Mouse (Mus musculus) heart, embryonic 15.5 days (tissue): ENCODE data around the gene Zdhhc4. TPM values are rescaled to one million over a fixed set of nuclear protein-coding genes. Genes with fewer than 3 reads are reported as not detected.

Source experiments
- ATAC-seq: fragments of 200-750 bp; cut with Nextera tagmentation; replicated peaks from 2 replicates; pipeline ENCODE4 v1.8.0; 2017; ENCODE audit warnings: low read depth, moderate TSS enrichment; ENCODE audit not compliant: insufficient number of reproducible peaks, insufficient read depth, low FRiP score
- H3K27ac ChIP-seq: fragments of 300-500 bp; sonication (generic); 2 replicates; pipeline ENCODE4 v1.5.1; 2015; ENCODE audit warnings: mild to moderate bottlenecking, inconsistent platforms
- H3K27me3 ChIP-seq: fragments of 300-500 bp; sonication (generic); 2 replicates; pipeline ENCODE4 v1.6.1; 2015; ENCODE audit warnings: inconsistent platforms
- H3K36me3 ChIP-seq: fragments of 300-500 bp; sonication (generic); 2 replicates; pipeline ENCODE4 v1.6.1; 2015; ENCODE audit warnings: mild to moderate bottlenecking, inconsistent platforms
- H3K4me1 ChIP-seq: fragments of 300-500 bp; sonication (generic); replicated peaks from 2 replicates; pipeline ENCODE4 v1.6.1; 2015; ENCODE audit warnings: inconsistent platforms
- H3K4me2 ChIP-seq: fragments of 300-500 bp; sonication (generic); 2 replicates; pipeline ENCODE4 v1.6.1; 2015; ENCODE audit warnings: inconsistent platforms, mild to moderate bottlenecking, moderate library complexity
- H3K4me3 ChIP-seq: fragments of 300-500 bp; sonication (generic); 2 replicates; pipeline ENCODE4 v1.5.1; 2015; ENCODE audit warnings: mild to moderate bottlenecking, inconsistent platforms
- H3K9ac ChIP-seq: fragments of 300-500 bp; sonication (generic); 2 replicates; pipeline ENCODE4 v1.6.1; 2015; ENCODE audit warnings: mild to moderate bottlenecking, inconsistent platforms
- H3K9me3 ChIP-seq: fragments of 300-500 bp; sonication (generic); replicated peaks from 2 replicates; pipeline ENCODE4 v1.6.1; 2016; ENCODE audit warnings: inconsistent platforms
- WGBS: fragments of 180-500 bp; shearing (Covaris S2); methylation state at CpG from one replicate; pipeline ENCODE4 v1.1.7; 2015; ENCODE audit warnings: mixed read lengths; 5-methylcytosine and 5-hydroxymethylcytosine counted together
- polyA plus RNA-seq: library from polyadenylated mRNA; unstranded; fragments of >200 nt; fragmentation: Nextera tagmentation; extraction: Ambion mirVana; gene quantifications from 2 replicates; pipeline ENCODE4 v1.2.1, GENCODE M21; 2015

Zdhhc4 gene
- polyA plus RNA-seq, 1 experiment from 2014 or later = 49.8 TPM

DNA sequence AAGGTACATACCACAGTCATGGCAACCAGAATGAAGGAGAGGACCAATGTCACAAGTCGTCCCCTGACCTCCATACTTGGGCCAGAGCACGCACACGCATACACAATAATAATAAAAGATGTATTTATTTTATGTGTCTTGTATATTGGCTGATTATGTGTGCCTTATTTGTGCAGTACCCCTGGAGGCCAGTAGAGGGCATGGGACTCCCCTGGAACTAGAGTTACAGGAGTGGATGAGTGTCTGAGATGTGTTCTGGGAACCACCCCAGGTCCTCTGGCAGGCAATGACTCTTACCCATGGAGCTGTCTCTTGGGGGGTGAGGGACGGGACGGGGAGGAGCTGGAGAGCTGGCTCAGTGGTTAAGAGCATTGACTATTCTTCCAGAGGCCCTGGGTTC lies 30.9 kb upstream of the Zdhhc4 start:
- peaks cover 53% of the 10 kb centered on the region for H3K27me3 ChIP-seq
- H3K9ac ChIP-seq = no peak overlapping the region
- no peak overlapping the region for H3K4me3 ChIP-seq
- peaks cover 16% of the 10 kb centered on the region for H3K4me1 ChIP-seq
- ATAC-seq = no peak
- no peaks in the 10 kb centered on the region for H3K36me3 ChIP-seq
- H3K9me3 ChIP-seq = no peaks in the 10 kb centered on the region
- no peak overlapping the region for H3K27ac ChIP-seq
- 62% methylated on average over 5 of the region's 5 CpGs for WGBS
- H3K4me2 ChIP-seq = no peak overlapping the region

DNA sequence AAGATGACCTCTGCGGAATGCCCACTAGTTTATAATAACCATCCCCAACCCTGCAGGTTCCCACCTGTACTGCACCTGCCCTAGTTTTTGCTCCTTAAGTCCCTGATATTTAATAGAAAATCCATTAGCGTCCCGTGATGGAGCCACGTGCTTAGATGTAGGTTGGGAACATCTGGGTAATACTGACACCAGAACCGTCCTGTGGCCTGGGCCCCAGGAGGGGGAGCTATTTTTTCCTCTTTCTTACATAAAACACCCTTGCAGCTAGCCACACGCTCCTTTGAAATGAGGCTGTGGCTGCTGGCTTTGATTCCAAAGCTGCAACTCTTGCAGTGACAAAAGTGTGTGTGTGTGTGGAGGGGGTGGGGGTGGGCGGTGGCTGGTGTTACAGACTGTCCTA lies 30.2 kb upstream of the Zdhhc4 start:
- Histone ChIP-seq H3K4me1 (peaks cover 13% of the 10 kb centered on the region), H3K4me2 (no peak overlapping the region), H3K36me3 (no peaks in the 10 kb centered on the region), H3K9me3 (no peaks in the 10 kb centered on the region), H3K27me3 (peaks cover 47% of the 10 kb centered on the region), H3K9ac (no peak overlapping the region), H3K27ac (no peak overlapping the region), H3K4me3 (no peak overlapping the region)
- ATAC-seq = no peak
- 34% methylated on average over 7 of the region's 7 CpGs for WGBS

DNA sequence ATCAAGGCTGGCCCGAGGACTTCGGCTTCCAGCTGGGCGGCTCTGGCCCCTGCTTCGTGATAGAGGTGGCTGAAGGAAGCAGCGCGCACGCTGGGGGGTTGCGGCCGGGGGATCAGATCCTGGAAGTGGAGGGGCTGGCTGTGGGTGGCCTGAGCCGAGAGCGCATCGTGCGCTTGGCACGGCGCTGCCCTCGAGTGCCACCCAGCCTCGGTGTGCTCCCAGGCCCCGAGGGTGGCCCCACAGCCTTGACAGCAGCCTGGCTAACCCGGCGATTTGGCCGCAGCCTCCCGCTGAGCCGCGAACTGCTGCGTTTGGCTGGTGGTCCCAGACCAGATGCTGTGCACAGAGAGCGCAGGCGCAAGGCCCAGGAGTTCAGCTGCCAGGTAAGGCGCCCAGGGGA lies 28.5 kb upstream of the Zdhhc4 start:
- peaks cover 43% of the 10 kb centered on the region for H3K27me3 ChIP-seq

DNA sequence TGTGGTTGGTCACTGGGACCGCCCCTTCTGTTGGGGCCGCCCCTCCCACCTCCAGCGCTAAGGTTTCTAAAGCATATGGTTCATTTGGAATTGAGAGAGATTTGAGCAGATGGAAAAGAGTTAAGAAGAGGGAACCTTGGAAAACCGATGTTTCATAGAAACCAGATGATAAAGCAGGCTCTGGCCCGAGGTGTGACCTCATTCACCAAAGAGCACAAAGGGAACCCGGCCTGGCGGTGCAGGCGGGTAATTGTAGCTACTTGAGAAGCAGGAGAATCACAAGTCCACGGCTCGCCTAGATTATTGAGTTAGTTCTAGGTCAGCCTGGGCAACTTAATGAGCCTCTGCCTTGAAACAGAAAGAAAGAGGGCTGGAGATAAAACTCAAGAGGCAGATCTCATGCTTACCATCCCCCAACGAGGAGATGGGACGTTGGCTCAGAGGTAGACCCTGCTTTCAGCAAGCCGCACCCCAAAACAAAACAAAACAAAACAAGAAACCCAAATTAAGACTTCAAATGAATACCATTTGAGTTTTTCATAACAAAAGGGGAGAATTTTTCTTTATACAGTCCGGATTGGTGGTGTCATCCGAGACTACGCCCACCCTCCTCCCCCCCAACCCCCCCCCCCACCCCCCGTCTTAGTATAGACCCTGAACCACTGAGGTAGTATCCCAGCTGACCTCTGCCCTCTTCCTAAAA lies 27.8 kb upstream of the Zdhhc4 start, which contains the start of gene Grid2ip:
TSS of gene Grid2ip (plus strand) at position 653 of the 703 bp plus-strand sequence.
- peak within 1 kb of the TSS; percentile 51 for H3K4me2 ChIP-seq
- 23% methylated on average over 17 of the region's 17 CpGs for WGBS
- peaks cover 6% of the 10 kb centered on the region; the same call in 1 of the 2 replicates for H3K4me1 ChIP-seq
- peak within 1 kb of the TSS; percentile 24 for H3K4me3 ChIP-seq
- H3K9me3 ChIP-seq = no peaks in the 10 kb centered on the region
- ATAC-seq = no peak
- no peaks in the 10 kb centered on the region for H3K36me3 ChIP-seq
- no peak within 1 kb of the TSS for H3K27ac ChIP-seq
- no peak within 1 kb of the TSS for H3K9ac ChIP-seq
- peaks cover 40% of the 10 kb centered on the region for H3K27me3 ChIP-seq

More for the DNA sequence above, 28.5 kb upstream of the Zdhhc4 start:
- peaks cover 6% of the 10 kb centered on the region; the same call in 1 of the 2 replicates for H3K4me1 ChIP-seq
- 3% methylated on average over 28 of the region's 28 CpGs for WGBS
- no peak for ATAC-seq
- H3K4me3 ChIP-seq = peak overlapping the region; percentile 24
- H3K27ac ChIP-seq = no peak overlapping the region
- H3K36me3 ChIP-seq = no peaks in the 10 kb centered on the region
- H3K4me2 ChIP-seq = peak overlapping the region; percentile 51
- no peak overlapping the region for H3K9ac ChIP-seq
- no peaks in the 10 kb centered on the region for H3K9me3 ChIP-seq

DNA sequence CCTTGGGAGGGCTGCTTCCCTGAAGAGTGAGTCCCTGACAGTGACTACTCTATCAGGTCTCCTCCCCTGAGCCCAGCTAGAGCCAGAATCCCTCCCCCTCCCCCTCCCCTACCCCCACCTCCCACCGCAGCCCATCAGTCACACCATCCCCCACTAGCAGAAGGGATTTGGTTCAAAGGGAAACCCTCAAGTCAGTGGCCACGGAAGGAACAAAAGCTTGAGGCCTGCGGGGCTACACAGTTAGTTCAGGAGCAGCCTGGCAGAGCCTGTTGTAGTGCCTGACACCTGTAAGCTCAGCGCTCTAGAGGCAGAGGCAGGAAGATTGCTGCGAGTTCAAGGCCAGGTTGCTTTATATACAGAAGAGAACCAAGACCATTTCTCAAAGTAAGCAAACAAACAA lies 27.0 kb upstream of the Zdhhc4 start:
- H3K4me2 ChIP-seq = no peak overlapping the region
- ATAC-seq = no peak
- no peaks in the 10 kb centered on the region for H3K9me3 ChIP-seq
- H3K27me3 ChIP-seq = peaks cover 40% of the 10 kb centered on the region
- H3K4me1 ChIP-seq = peaks cover 6% of the 10 kb centered on the region; the same call in 1 of the 2 replicates
- H3K27ac ChIP-seq = no peak overlapping the region
- no peak overlapping the region for H3K9ac ChIP-seq
- H3K36me3 ChIP-seq = no peaks in the 10 kb centered on the region
- 37% methylated on average over 5 of the region's 5 CpGs for WGBS
- no peak overlapping the region for H3K4me3 ChIP-seq

DNA sequence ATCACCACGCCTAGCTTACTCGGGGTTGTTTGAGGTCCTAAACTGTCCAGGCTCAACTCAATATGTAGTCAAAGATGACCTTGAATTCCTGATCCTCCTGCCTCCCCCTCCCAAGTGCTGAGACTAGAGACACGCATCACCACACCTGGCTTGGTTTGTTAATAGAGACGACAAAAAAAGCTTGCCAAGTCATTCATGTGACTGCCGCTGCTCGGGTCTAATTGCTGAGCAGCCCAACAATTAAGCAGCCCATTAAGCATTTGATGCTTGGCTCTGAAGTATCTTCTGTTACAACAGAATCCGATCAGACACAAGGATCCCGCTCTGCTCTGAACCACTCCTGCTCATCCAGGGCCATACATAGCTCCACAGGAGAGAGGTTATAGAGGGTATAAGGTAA lies 17.3 kb upstream of the Zdhhc4 start:
- WGBS = 74% methylated on average over 8 of the region's 8 CpGs
- H3K36me3 ChIP-seq = no peaks in the 10 kb centered on the region
- no peak overlapping the region for H3K4me2 ChIP-seq
- no peak for ATAC-seq
- H3K9me3 ChIP-seq = no peaks in the 10 kb centered on the region
- H3K27ac ChIP-seq = no peak overlapping the region
- no peaks in the 10 kb centered on the region for H3K27me3 ChIP-seq
- H3K9ac ChIP-seq = no peak overlapping the region
- H3K4me3 ChIP-seq = no peak overlapping the region
- H3K4me1 ChIP-seq = no peaks in the 10 kb centered on the region

DNA sequence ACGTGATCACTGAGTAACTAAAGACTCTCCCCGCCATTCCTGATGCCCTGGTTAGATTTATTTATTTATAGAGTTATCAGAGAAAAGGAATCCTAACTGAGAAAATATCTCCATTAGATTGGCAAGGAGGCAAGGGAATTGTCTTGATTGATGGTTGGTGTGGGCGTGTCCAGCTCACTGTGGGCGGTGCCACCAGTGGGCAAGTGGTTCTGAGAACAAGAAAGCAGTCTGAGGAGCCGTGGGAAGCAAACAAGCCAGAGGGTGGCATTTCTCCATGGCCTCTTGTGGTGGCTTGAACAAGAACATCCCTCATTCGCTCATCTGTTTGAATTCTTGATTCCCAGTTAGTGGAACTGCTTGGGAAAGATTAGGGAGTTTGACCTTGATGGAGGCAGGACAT lies 10.5 kb upstream of the Zdhhc4 start:
- peaks cover 6% of the 10 kb centered on the region for H3K27me3 ChIP-seq
- H3K27ac ChIP-seq = no peak overlapping the region
- no peak overlapping the region for H3K9ac ChIP-seq
- no peak overlapping the region for H3K4me3 ChIP-seq
- WGBS = 51% methylated on average over 6 of the region's 6 CpGs
- no peaks in the 10 kb centered on the region for H3K36me3 ChIP-seq
- H3K4me2 ChIP-seq = no peak overlapping the region
- H3K4me1 ChIP-seq = no peaks in the 10 kb centered on the region
- H3K9me3 ChIP-seq = no peaks in the 10 kb centered on the region
- ATAC-seq = no peak

DNA sequence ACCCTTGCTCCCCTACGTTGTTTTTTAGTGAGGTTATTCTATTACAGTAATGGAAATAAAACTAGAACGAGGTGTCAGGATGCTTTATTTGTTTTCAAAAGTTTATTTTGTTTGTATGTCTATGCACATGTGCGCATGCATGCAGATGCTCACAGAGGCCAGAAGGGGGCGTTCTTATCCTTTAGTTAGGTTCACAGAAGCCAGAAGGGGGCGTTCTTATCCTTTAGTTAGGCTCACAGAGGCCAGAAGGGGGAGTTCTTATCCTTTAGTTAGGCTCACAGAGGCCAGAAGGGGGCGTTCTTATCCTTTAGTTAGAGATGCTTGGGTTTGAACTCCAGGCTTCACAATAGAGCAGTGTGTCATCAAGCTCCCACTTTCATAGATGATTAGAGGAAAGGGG lies 7.5 kb upstream of the Zdhhc4 start:
- Histone ChIP-seq H3K36me3 (no peaks in the 10 kb centered on the region), H3K4me2 (no peak overlapping the region), H3K27me3 (peaks cover 6% of the 10 kb centered on the region), H3K4me3 (no peak overlapping the region), H3K9me3 (no peaks in the 10 kb centered on the region), H3K27ac (no peak overlapping the region), H3K4me1 (no peaks in the 10 kb centered on the region), H3K9ac (no peak overlapping the region)
- ATAC-seq = no peak
- 59% methylated on average over 6 of the region's 6 CpGs for WGBS

DNA sequence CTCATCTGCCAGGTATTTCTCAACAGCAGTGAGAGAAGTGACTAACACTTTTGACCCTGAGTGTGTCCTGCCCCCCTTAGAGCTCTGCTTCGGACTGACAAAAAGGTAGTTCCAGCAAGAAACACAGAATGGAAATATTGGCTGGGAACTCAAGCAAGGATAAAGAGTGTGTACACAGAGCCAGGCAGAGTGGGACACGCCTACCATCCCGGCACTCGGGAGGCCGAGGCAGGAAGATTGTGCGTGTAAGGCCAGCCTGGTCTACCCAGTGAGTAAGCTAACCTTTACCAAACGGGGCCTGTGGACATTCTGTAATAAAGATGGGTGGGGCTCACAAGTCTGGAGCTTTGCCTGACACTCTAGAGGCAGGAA lies 6.0 kb upstream of the Zdhhc4 start:
- Histone ChIP-seq H3K4me2 (no peak overlapping the region), H3K4me3 (no peak overlapping the region), H3K27me3 (peaks cover 6% of the 10 kb centered on the region), H3K9me3 (no peaks in the 10 kb centered on the region), H3K36me3 (no peaks in the 10 kb centered on the region), H3K9ac (no peak overlapping the region), H3K4me1 (peaks cover 2% of the 10 kb centered on the region), H3K27ac (no peak overlapping the region)
- no peak for ATAC-seq
- WGBS = 75% methylated on average over 7 of the region's 7 CpGs

DNA sequence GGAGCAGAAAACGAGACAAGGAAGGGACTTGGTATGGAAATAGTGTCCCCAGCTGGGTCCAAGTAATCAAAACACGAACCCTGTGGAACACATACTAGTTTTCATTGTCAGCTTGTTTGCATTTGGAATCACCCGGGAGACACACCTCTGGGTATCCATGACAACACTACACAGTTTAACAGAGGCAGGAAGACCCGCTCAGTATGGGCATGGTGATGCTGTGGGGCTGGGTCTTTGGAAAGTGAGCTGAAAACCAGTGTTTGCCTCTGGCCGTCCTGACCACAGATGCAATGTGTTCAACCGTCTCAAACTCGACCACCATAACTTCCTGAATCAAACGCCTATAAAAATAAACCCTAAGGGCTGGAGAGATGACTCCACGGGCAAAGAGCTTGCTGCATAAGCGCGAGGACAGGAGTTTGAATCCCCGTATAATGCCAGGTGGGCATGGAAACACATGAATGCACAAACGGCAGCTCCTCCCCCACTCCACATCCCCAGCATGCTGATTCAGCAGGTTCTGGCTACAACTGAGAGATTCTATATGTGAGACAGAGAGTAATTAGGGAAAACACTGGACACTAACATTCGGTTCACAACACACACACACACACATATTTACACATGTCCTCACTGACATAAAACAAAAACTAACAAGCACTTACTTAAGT lies 5.5 kb upstream of the Zdhhc4 start:
- no peak for ATAC-seq
- Histone ChIP-seq H3K9me3 (no peaks in the 10 kb centered on the region), H3K4me3 (no peak overlapping the region), H3K9ac (no peak overlapping the region), H3K36me3 (no peaks in the 10 kb centered on the region), H3K4me1 (peaks cover 8% of the 10 kb centered on the region), H3K4me2 (peak overlapping the region; percentile 32; the same call in 1 of the 2 replicates), H3K27me3 (peaks cover 6% of the 10 kb centered on the region), H3K27ac (no peak overlapping the region)
- WGBS = 61% methylated on average over 14 of the region's 14 CpGs

DNA sequence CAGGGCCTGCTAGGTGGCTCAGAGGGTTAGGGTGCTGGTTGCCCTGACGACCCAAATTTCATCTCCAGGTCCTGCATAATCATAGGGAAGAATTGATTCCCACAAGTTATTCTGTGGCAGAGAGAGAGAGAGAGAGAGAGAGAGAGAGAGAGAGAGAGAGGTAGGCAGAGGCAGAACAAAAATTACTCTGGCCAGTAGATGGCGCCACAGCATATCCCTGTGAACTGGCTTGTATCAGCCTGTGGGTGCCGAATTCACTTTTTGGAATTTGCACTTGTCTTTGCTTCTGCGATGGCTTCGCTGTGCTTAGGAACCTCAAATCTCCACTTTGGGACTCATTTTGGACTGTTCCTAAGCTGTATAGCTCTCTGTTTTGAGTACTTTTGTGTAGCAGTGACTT lies 4.8 kb upstream of the Zdhhc4 start:
- Histone ChIP-seq H3K4me2 (peak overlapping the region; percentile 32; the same call in 1 of the 2 replicates), H3K4me3 (0 out of 2 replicates have a peak overlapping the region, but pooled peaks have one; percentile 8), H3K9me3 (no peaks in the 10 kb centered on the region), H3K27ac (no peak overlapping the region), H3K36me3 (no peaks in the 10 kb centered on the region), H3K27me3 (peaks cover 6% of the 10 kb centered on the region), H3K9ac (no peak overlapping the region), H3K4me1 (peaks cover 8% of the 10 kb centered on the region)
- no peak for ATAC-seq
- 8% methylated on average over 5 of the region's 5 CpGs for WGBS

DNA sequence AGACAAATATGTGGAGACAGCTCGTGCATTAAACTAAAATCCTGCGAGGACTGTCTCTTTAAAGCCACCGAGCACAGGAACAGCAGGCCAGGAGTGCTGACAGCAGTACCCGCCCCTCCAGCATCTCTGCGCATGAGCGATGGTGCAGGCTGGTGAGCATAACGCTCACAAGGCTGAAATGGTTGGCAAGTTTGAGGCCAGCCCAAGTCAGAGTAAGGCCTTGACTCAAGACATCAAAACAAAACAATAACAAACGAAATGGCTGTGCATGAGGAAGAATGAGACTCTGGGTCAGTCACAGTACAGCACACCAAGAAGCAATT lies 11.8 kb downstream of the Zdhhc4 start:
- H3K9ac ChIP-seq = no peak overlapping the region
- no peaks in the 10 kb centered on the region for H3K27me3 ChIP-seq
- H3K4me1 ChIP-seq = peaks cover 18% of the 10 kb centered on the region
- H3K9me3 ChIP-seq = no peaks in the 10 kb centered on the region
- WGBS = 76% methylated on average over 8 of the region's 8 CpGs
- H3K4me2 ChIP-seq = no peak overlapping the region
- ATAC-seq = no peak
- no peak overlapping the region for H3K4me3 ChIP-seq
- peaks cover 37% of the 10 kb centered on the region for H3K36me3 ChIP-seq
- H3K27ac ChIP-seq = no peak overlapping the region
